26 mouse cellular contexts compared by ENCODE assay signal in genomic region chr13:79251269-79251668, GRCm38 (mm10).
A peak's percentile ranks its signal among the peaks of the same experiment; 100 is the strongest.
DNase-seq lines count a peak whose midpoint lies in the region; ATAC-seq and TF ChIP-seq lines count a peak whose summit lies in the region.
"Had no signal": no experiment of that assay in that cellular context is flagged by ENCODE, and none has a peak within 500 bp of the region (broad histone marks: within the 10 kb centered on the region; RNA-seq: fewer than 3 reads in every experiment).

No protein-coding gene starts in this region.

- no peak overlapping the region for H3K9ac ChIP-seq in forebrain, embryonic 12.5 days
- H3K9ac ChIP-seq in forebrain, embryonic 16.5 days (replicated peaks; ENCODE audit: low read depth, low read length) = no peak overlapping the region
- H3K9ac ChIP-seq in hindbrain, embryonic 13.5 days = no peak overlapping the region
- no peak overlapping the region for H3K9ac ChIP-seq in hindbrain, embryonic 14.5 days
- no peak overlapping the region for H3K9ac ChIP-seq in neural tube, embryonic 14.5 days (replicated peaks; ENCODE audit: low read depth, low read length)
- H3K9ac ChIP-seq: heart, embryonic 12.5 days; limb, embryonic 15.5 days; liver, embryonic 13.5 days; stomach, embryonic 15.5 days had no signal

- H3K4me1 ChIP-seq in forebrain, embryonic 12.5 days = no peaks in the 10 kb centered on the region; the same call in 1 of the 2 replicates
- no peaks in the 10 kb centered on the region for H3K4me1 ChIP-seq in forebrain, embryonic 16.5 days (replicated peaks; ENCODE audit: control insufficient read depth, insufficient read depth, low read length)
- peaks cover 7% of the 10 kb centered on the region for H3K4me1 ChIP-seq in hindbrain, embryonic 13.5 days (replicated peaks)
- 0 out of 2 replicates have a peak, but pooled peaks cover 4% of the 10 kb centered on the region for H3K4me1 ChIP-seq in hindbrain, embryonic 14.5 days (replicated peaks; ENCODE audit: control insufficient read depth, insufficient read depth, low read length)
- peaks cover 4% of the 10 kb centered on the region; the same call in 1 of the 2 replicates for H3K4me1 ChIP-seq in neural tube, embryonic 14.5 days (ENCODE audit: control insufficient read depth, insufficient read depth, low read length)
- H3K4me1 ChIP-seq: heart, embryonic 12.5 days; limb, embryonic 15.5 days; liver, embryonic 13.5 days; stomach, embryonic 15.5 days had no signal

- no peaks in the 10 kb centered on the region for H3K27me3 ChIP-seq in forebrain, embryonic 12.5 days
- no peaks in the 10 kb centered on the region for H3K27me3 ChIP-seq in forebrain, embryonic 16.5 days (replicated peaks; ENCODE audit: control insufficient read depth, insufficient read depth, low read length)
- no peaks in the 10 kb centered on the region for H3K27me3 ChIP-seq in hindbrain, embryonic 13.5 days
- no peaks in the 10 kb centered on the region for H3K27me3 ChIP-seq in hindbrain, embryonic 14.5 days (ENCODE audit: control insufficient read depth, insufficient read depth, low read length)
- H3K27me3 ChIP-seq in neural tube, embryonic 14.5 days (ENCODE audit: control insufficient read depth, insufficient read depth, low read length) = no peaks in the 10 kb centered on the region
- H3K27me3 ChIP-seq: heart, embryonic 12.5 days; limb, embryonic 15.5 days; liver, embryonic 13.5 days; stomach, embryonic 15.5 days had no signal

- H3K9me3 ChIP-seq in forebrain, embryonic 12.5 days = no peaks in the 10 kb centered on the region
- no peaks in the 10 kb centered on the region for H3K9me3 ChIP-seq in forebrain, embryonic 16.5 days (ENCODE audit: control insufficient read depth, low read length)
- no peaks in the 10 kb centered on the region for H3K9me3 ChIP-seq in hindbrain, embryonic 13.5 days
- no peaks in the 10 kb centered on the region for H3K9me3 ChIP-seq in hindbrain, embryonic 14.5 days (ENCODE audit: control insufficient read depth, low read length)
- no peaks in the 10 kb centered on the region for H3K9me3 ChIP-seq in neural tube, embryonic 14.5 days (ENCODE audit: control insufficient read depth, low read length)
- H3K9me3 ChIP-seq: heart, embryonic 12.5 days; limb, embryonic 10.5 days; limb, embryonic 15.5 days; liver, embryonic 13.5 days; stomach, embryonic 15.5 days had no signal

- no peak overlapping the region for H3K4me2 ChIP-seq in forebrain, embryonic 12.5 days
- no peak overlapping the region for H3K4me2 ChIP-seq in forebrain, embryonic 16.5 days (ENCODE audit: low read length)
- no peak overlapping the region for H3K4me2 ChIP-seq in hindbrain, embryonic 13.5 days
- no peak overlapping the region for H3K4me2 ChIP-seq in hindbrain, embryonic 14.5 days (replicated peaks)
- no peak overlapping the region for H3K4me2 ChIP-seq in neural tube, embryonic 14.5 days (ENCODE audit: low read depth, low read length)
- H3K4me2 ChIP-seq: heart, embryonic 12.5 days; limb, embryonic 15.5 days; liver, embryonic 13.5 days; stomach, embryonic 15.5 days had no signal

- no peak overlapping the region for H3K4me3 ChIP-seq in forebrain, embryonic 12.5 days (replicated peaks)
- H3K4me3 ChIP-seq in forebrain, embryonic 16.5 days (replicated peaks; ENCODE audit: low read length) = no peak overlapping the region
- H3K4me3 ChIP-seq in hindbrain, embryonic 13.5 days = no peak overlapping the region
- H3K4me3 ChIP-seq in hindbrain, embryonic 14.5 days (replicated peaks; ENCODE audit: low read length) = no peak overlapping the region
- no peak overlapping the region for H3K4me3 ChIP-seq in neural tube, embryonic 14.5 days (ENCODE audit: low read depth, low read length)
- H3K4me3 ChIP-seq: heart, adult 2 months; heart, embryonic 12.5 days; limb, embryonic 10.5 days; limb, embryonic 15.5 days; liver, embryonic 13.5 days; stomach, embryonic 15.5 days had no signal

- no peak for TF ChIP-seq CTCF in brain, embryonic 14.5 days (IDR thresholded peaks at IDR 0.05; ENCODE audit: borderline replicate concordance, extremely low read depth, insufficient read depth, insufficient read length)

- WGBS in forebrain, embryonic 12.5 days = 32% methylated on average over 1 of the region's 1 CpGs
- 41% methylated on average over 1 of the region's 1 CpGs for WGBS in forebrain, embryonic 16.5 days
- 63% methylated on average over 1 of the region's 1 CpGs for WGBS in hindbrain, embryonic 13.5 days
- WGBS in hindbrain, embryonic 14.5 days = 65% methylated on average over 1 of the region's 1 CpGs
- WGBS in neural tube, embryonic 14.5 days = 30% methylated on average over 1 of the region's 1 CpGs

- no peak for DNase-seq in hindbrain, embryonic 14.5 days (ENCODE audit: low spot score)
- DNase-seq in brain, embryonic 14.5 days (ENCODE audit: low read depth) = peak; percentile 62
- DNase-seq in lung, postnatal 4 days = no peak
- DNase-seq: adrenal gland, postnatal 14 days; cerebellum, adult 11-12 months; cerebellum, adult 9-11 months; heart, adult 2 months; heart, postnatal 4 days; kidney, adult 9 months; kidney, postnatal 10 days; layer of hippocampus, adult 9-11 months; liver, embryonic 13.5 days; lung, adult 18-20 months; right cerebral cortex, postnatal 25 days had no signal

- H3K27ac ChIP-seq in forebrain, embryonic 12.5 days = no peak overlapping the region
- H3K27ac ChIP-seq in forebrain, embryonic 16.5 days (ENCODE audit: low read length) = no peak overlapping the region
- H3K27ac ChIP-seq in hindbrain, embryonic 13.5 days = no peak overlapping the region
- no peak overlapping the region for H3K27ac ChIP-seq in hindbrain, embryonic 14.5 days
- no peak overlapping the region for H3K27ac ChIP-seq in neural tube, embryonic 14.5 days (ENCODE audit: low read depth, low read length)
- H3K27ac ChIP-seq: heart, adult 2 months; limb, embryonic 10.5 days; limb, embryonic 15.5 days; liver, embryonic 13.5 days; macrophage; stomach, embryonic 15.5 days had no signal

- ATAC-seq in forebrain, embryonic 12.5 days (ENCODE audit: low FRiP score) = peak; percentile 67; the same call in 1 of the 2 replicates
- no peak for ATAC-seq in forebrain, embryonic 16.5 days
- 0 out of 2 replicates have a peak, but pooled peaks have one; percentile 28 for ATAC-seq in hindbrain, embryonic 13.5 days (ENCODE audit: low FRiP score)
- ATAC-seq in hindbrain, embryonic 14.5 days (ENCODE audit: low FRiP score) = no peak
- ATAC-seq in neural tube, embryonic 14.5 days (ENCODE audit: low read depth) = peak; percentile 45; the same call in 1 of the 2 replicates
- ATAC-seq: CD4-positive, CD25-positive, alpha-beta regulatory T cell, adult 4 months; intestine, postnatal 0 days; lung, postnatal 0 days had no signal

- no peak for TF ChIP-seq POLR2A in brain, embryonic 14.5 days (IDR thresholded peaks at IDR 0.05; ENCODE audit: borderline replicate concordance, extremely low read depth, insufficient read depth, insufficient read length, poor library complexity, severe bottlenecking)

- no peaks in the 10 kb centered on the region for H3K36me3 ChIP-seq in forebrain, embryonic 12.5 days (replicated peaks)
- no peaks in the 10 kb centered on the region for H3K36me3 ChIP-seq in forebrain, embryonic 16.5 days (ENCODE audit: control insufficient read depth, insufficient read depth)
- H3K36me3 ChIP-seq in hindbrain, embryonic 13.5 days = no peaks in the 10 kb centered on the region
- no peaks in the 10 kb centered on the region for H3K36me3 ChIP-seq in hindbrain, embryonic 14.5 days (replicated peaks; ENCODE audit: control insufficient read depth, insufficient read depth)
- no peaks in the 10 kb centered on the region for H3K36me3 ChIP-seq in neural tube, embryonic 14.5 days (ENCODE audit: control insufficient read depth, insufficient read depth, low read length)
- H3K36me3 ChIP-seq: heart, embryonic 12.5 days; limb, embryonic 10.5 days; limb, embryonic 15.5 days; liver, embryonic 13.5 days; stomach, embryonic 15.5 days had no signal

Comparison
In these comparisons a context has a peak if more than half of its experiments do, and no peak if none do; other contexts are left out.
1. ATAC-seq: peak in forebrain, embryonic 12.5 days (single experiment), hindbrain, embryonic 13.5 days (single experiment) and neural tube, embryonic 14.5 days (single experiment); none in forebrain, embryonic 16.5 days (single experiment) and hindbrain, embryonic 14.5 days (single experiment).